Mouse (Mus musculus): Measurements from ENCODE around the gene Trappc10.

DNA sequence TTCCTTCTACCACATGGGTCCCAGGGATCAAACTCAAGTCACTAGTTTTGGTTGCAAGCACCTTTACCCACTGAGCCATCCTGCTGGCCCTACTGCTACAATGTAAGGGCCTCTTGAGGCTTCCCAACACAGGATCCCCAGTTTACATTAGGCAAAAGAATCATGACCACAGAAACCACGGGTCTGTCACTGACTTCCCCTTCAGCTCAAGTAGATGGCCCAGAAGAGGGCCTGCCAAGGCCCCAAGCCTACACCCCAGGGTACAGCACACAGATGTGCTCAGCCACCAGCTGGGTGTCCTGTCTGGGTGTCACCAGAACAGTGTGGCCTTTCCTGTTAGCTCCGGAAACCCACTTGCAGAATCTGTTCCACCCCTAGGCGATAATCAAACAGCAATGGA is 20.3 kb upstream of the Trappc10 start:
- TF ChIP-seq CTCF (IDR thresholded peaks at IDR 0.05; ENCODE audit: insufficient read depth, low read depth, low read length) (no peak), POLR2A (IDR thresholded peaks at IDR 0.05; ENCODE audit: insufficient read depth, low read depth, low read length) (no peak)

All from olfactory bulb, adult 2 months (tissue).